Mouse (Mus musculus) erythroblast, embryonic 14.5 days (primary cell): ENCODE data around the gene Abhd6. TPM values are rescaled to one million over a fixed set of nuclear protein-coding genes. Genes with fewer than 3 reads are reported as not detected.
A peak's percentile ranks its signal among the peaks of the same experiment; 100 is the strongest.

Experiments
- H3K27me3 ChIP-seq: 2 replicates; pipeline ENCODE4 v1.6.1; 2012; ENCODE audit warnings: inconsistent platforms; ENCODE audit not compliant: control insufficient read depth
- H3K36me3 ChIP-seq: 2 replicates; pipeline ENCODE4 v1.6.1; 2012; ENCODE audit warnings: mild to moderate bottlenecking, inconsistent platforms; ENCODE audit not compliant: control insufficient read depth
- H3K4me1 ChIP-seq: 2 replicates; pipeline ENCODE4 v1.6.1; 2012; ENCODE audit warnings: inconsistent platforms; ENCODE audit not compliant: control insufficient read depth
- H3K4me3 ChIP-seq: replicated peaks from 2 replicates; pipeline ENCODE3; 2012; ENCODE audit warnings: moderate library complexity, mild to moderate bottlenecking, inconsistent platforms
- H3K9me3 ChIP-seq: 2 replicates; pipeline ENCODE4 v1.6.1; 2012; ENCODE audit warnings: low read length, inconsistent platforms, mixed read lengths; ENCODE audit not compliant: control insufficient read depth
- GATA1 ChIP-seq: IDR thresholded peaks from 2 replicates; pipeline ENCODE4 v1.6.1; 2012; ENCODE audit warnings: low read length, inconsistent platforms, mixed read lengths
- TAL1 ChIP-seq: IDR thresholded peaks from 3 replicates; pipeline ENCODE4 v1.6.1; 2012; ENCODE audit warnings: low read length, inconsistent platforms, mixed read lengths
- polyA plus RNA-seq: library from polyadenylated mRNA; stranded (reverse); fragments of >175 nt; gene quantifications from 2 replicates; pipeline ENCODE4 v1.2.3, GENCODE M21; 2012

Gene Abhd6
- polyA plus RNA-seq, 1 experiment = not detected

GRCm38 (mm10) chr14:7991108-7991776 is 11.5 kb upstream of the Abhd6 start:
- TF ChIP-seq GATA1 = no peak
- TF ChIP-seq TAL1 = no peak
- Histone ChIP-seq H3K27me3 (no peaks in the 10 kb centered on the region), H3K36me3 (no peaks in the 10 kb centered on the region), H3K4me1 (no peaks in the 10 kb centered on the region), H3K4me3 (no peak overlapping the region), H3K9me3 (no peaks in the 10 kb centered on the region)

- Histone ChIP-seq H3K9me3 (no peaks in the 10 kb centered on the region), H3K36me3 (no peaks in the 10 kb centered on the region), H3K27me3 (no peaks in the 10 kb centered on the region), H3K4me1 (peaks cover 1% of the 10 kb centered on the region), H3K4me3 (no peak overlapping the region)
- TF ChIP-seq GATA1 = no peak
- TF ChIP-seq TAL1 = no peak
Observed at GRCm38 (mm10) chr14:7992158-7992557, 10.5 kb upstream of the Abhd6 start.

GRCm38 (mm10) chr14:7994271-7994767 is 8.4 kb upstream of the Abhd6 start, which contains the start of gene Dnase1l3:
Gene Dnase1l3 (minus strand): TSS chr14:7994573.
- Histone ChIP-seq H3K9me3 (no peaks in the 10 kb centered on the region), H3K4me1 (peaks cover 2% of the 10 kb centered on the region), H3K36me3 (no peaks in the 10 kb centered on the region), H3K4me3 (no peak within 1 kb of the TSS), H3K27me3 (no peaks in the 10 kb centered on the region)
- TF ChIP-seq GATA1 (no peak), TAL1 (no peak)

- no peaks in the 10 kb centered on the region for H3K36me3 ChIP-seq
- H3K9me3 ChIP-seq = no peaks in the 10 kb centered on the region
- H3K27me3 ChIP-seq = peaks cover 17% of the 10 kb centered on the region
- peaks cover 2% of the 10 kb centered on the region for H3K4me1 ChIP-seq
- no peak for TF ChIP-seq GATA1
- H3K4me3 ChIP-seq = no peak overlapping the region
Observed at GRCm38 (mm10) chr14:7997255-7997696, 5.4 kb upstream of the Abhd6 start.

GRCm38 (mm10) chr14:7999030-7999429 is 3.7 kb upstream of the Abhd6 start:
- peaks cover 6% of the 10 kb centered on the region for H3K4me1 ChIP-seq
- no peak overlapping the region for H3K4me3 ChIP-seq
- TF ChIP-seq TAL1 (no peak), GATA1 (no peak)
- peaks cover 34% of the 10 kb centered on the region for H3K27me3 ChIP-seq
- H3K9me3 ChIP-seq = no peaks in the 10 kb centered on the region
- H3K36me3 ChIP-seq = no peaks in the 10 kb centered on the region

GRCm38 (mm10) chr14:7999435-7999834 is 3.3 kb upstream of the Abhd6 start:
- Histone ChIP-seq H3K36me3 (no peaks in the 10 kb centered on the region), H3K9me3 (no peaks in the 10 kb centered on the region), H3K4me3 (no peak overlapping the region), H3K27me3 (peaks cover 38% of the 10 kb centered on the region), H3K4me1 (peaks cover 6% of the 10 kb centered on the region)
- TF ChIP-seq TAL1 (no peak), GATA1 (no peak)

- no peak for TF ChIP-seq GATA1
- no peak for TF ChIP-seq TAL1
- H3K27me3 ChIP-seq = peaks cover 39% of the 10 kb centered on the region
Observed at GRCm38 (mm10) chr14:8000247-8000646, 2.5 kb upstream of the Abhd6 start.

GRCm38 (mm10) chr14:8000831-8001685 is 1.6 kb upstream of the Abhd6 start:
- peaks cover 39% of the 10 kb centered on the region for H3K27me3 ChIP-seq
- H3K36me3 ChIP-seq = no peaks in the 10 kb centered on the region
- H3K9me3 ChIP-seq = no peaks in the 10 kb centered on the region
- H3K4me3 ChIP-seq = no peak overlapping the region
- TF ChIP-seq TAL1 (no peak), GATA1 (no peak)
- peaks cover 6% of the 10 kb centered on the region for H3K4me1 ChIP-seq

More at GRCm38 (mm10) chr14:8000247-8000646, 2.5 kb upstream of the Abhd6 start:
- H3K36me3 ChIP-seq = no peaks in the 10 kb centered on the region
- H3K4me3 ChIP-seq = no peak overlapping the region
- peaks cover 6% of the 10 kb centered on the region for H3K4me1 ChIP-seq
- H3K9me3 ChIP-seq = no peaks in the 10 kb centered on the region

- Histone ChIP-seq H3K27me3 (peaks cover 39% of the 10 kb centered on the region), H3K4me3 (peak overlapping the region; percentile 58), H3K36me3 (no peaks in the 10 kb centered on the region), H3K4me1 (peaks cover 6% of the 10 kb centered on the region), H3K9me3 (no peaks in the 10 kb centered on the region)
- TF ChIP-seq TAL1 = no peak
- no peak for TF ChIP-seq GATA1
Observed at GRCm38 (mm10) chr14:8003093-8003670, 480 bp downstream of the Abhd6 start.
